Mouse (Mus musculus) kidney, postnatal 4 days (tissue): ENCODE results near the gene Gdf10.

ENCODE experiments used
- DNase-seq, 2 experiments: peaks; one replicate each; pipeline ENCODE4 v3.0.0; 2021; ENCODE audit warnings: mixed read lengths in 2 of 2

Gene Gdf10

DNA sequence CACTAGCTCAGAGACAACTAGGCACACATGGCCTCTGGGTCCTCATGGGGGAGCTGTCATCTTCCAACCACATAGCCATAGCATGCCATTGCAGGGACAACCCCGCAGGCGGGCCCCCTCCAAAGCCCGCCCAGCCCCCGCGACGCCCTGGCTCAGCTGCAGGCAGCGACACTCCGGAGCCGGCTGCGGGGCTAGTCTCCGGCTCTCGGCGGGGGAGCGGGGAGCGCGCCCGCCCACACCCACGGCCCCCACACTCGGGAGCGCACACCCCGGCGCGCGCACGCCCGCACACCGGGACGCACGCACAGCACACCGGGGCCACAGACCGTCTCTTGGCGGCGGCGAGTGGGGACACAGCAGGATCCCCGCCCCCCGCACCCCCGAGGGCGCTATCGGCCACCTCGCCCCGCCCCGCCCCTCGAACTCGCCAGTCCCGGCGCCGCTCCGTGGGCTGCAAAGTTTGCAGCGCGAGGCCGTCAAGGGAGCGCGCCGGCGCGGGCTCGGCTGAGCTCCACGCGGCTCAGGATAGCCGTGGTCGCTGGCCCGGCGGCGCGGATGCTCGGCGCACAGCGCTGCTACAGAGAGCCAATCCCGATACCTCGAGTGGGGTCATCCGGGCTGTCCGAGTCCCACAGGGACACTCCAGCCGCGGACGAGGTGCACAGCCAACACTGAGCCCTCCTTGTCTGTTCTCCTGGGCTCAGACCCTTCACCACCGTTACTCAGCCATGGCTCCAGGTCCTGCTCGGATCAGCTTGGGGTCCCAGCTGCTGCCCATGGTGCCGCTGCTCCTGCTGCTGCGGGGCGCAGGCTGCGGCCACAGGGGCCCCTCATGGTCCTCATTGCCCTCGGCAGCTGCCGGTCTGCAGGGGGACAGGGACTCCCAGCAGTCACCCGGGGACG is at the start of gene Gdf10:
Gene Gdf10 (plus strand): TSS at position 420 of the 903 bp plus-strand sequence.
- peak; percentile 69 to 70 for DNase-seq

- no peak for DNase-seq
Observed at GRCm38 (mm10) chr14:33878826-33879225, 44.6 kb upstream of the Gdf10 start.

GRCm38 (mm10) chr14:33880236-33880635 is 43.2 kb upstream of the Gdf10 start:
- DNase-seq, result no peak

GRCm38 (mm10) chr14:33881471-33881870 is 41.9 kb upstream of the Gdf10 start:
- DNase-seq, result peak; percentile 41 to 52

DNA sequence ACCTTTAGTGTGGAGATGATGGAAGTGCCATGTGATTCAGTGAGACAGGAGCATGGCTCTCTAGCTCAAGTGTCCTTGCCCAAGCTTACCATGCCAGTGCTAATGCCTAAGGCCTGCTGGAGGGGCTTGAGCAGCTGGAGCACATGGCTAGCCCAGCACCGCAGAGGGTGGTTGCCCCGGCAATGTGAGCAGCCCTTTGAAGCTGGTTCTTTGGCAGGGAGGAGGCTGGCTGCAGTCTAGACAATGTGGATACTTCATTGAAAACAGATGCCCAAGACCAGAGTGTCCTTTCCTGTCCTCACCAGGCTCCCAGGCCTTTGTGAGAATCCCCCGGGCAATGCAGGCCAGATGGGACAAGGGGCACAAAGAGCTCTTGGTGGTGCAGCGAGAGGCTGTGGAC is 40.3 kb upstream of the Gdf10 start:
- no peak for DNase-seq

- no peak for DNase-seq
Observed at GRCm38 (mm10) chr14:33885466-33885865, 37.9 kb upstream of the Gdf10 start.

DNA sequence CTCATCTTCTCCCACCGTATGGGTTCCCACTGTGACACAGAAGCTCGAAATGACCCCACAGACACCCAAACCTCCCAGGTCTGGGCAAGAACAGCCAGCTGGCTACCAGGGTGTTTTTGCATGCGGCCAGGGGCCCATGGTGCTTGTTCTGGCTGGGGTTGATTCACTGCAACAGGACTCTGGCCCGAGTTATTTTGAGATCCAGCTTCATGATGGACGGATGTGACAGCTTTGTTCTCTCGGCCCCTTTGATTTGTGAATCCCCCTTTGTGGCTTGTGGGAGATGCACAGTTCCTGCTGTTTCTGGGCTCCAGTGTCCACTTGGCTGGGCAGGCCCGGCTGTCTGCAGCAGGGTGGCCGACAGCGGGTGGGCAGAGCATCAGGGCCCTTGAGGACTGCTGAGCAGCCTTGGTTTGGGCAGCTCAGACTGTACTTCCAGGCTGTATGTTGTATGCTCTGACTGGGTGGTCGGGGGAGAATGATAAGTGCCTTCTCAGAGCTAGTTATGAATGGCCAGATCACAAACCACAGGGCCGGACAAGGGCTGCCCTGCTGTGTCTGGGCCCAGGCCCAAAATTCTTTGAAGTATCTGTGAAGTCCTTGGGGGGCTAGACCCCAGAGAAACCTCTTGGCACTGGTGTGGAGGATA is 34.9 kb upstream of the Gdf10 start:
- DNase-seq, result no peak

DNA sequence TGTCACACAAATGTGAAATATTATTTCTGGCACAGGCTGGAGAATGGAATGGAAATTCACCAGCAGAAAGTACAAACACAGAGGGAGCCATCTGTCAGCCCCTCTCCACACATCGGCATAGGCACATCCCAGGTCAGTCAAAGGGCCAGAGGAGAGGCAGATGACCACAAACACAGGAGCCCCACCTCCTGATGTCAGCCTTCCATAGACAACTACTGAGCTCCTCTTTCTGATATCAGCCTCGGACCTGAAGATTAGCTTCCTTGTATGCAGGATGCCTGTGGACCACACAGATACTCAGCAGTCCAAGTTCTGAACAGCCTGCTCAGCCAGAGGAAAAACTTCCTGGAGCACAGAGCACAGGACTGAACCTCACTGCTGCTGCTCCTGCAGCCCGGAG is 33.4 kb upstream of the Gdf10 start:
- DNase-seq, result no peak

DNA sequence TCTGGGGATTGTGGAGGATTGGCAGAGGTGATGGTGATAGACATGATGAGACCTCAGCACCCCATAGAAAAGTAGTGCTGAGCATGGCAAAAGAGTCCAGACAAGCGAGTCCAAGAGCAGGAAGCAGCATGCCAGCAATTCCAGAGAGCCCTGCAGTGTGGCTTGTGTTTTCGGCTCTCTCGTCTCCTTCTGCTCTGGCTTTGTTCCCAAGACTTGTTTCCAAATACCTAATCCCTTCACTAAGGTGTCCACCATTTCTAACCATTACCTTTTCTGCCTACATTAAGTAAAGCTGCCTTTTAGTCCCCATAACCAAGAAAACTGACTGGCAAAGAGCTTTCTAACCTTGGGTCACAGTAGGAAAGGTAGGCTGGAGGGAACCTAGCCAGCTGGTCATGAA is 31.9 kb upstream of the Gdf10 start:
- DNase-seq, result no peak

- no peak for DNase-seq
Observed at GRCm38 (mm10) chr14:33895777-33896176, 27.6 kb upstream of the Gdf10 start.

- peak; percentile 31 to 41 for DNase-seq
Observed at GRCm38 (mm10) chr14:33896628-33897300, 26.6 kb upstream of the Gdf10 start.

- no peak for DNase-seq
Observed at GRCm38 (mm10) chr14:33902783-33903182, 20.6 kb upstream of the Gdf10 start.

DNA sequence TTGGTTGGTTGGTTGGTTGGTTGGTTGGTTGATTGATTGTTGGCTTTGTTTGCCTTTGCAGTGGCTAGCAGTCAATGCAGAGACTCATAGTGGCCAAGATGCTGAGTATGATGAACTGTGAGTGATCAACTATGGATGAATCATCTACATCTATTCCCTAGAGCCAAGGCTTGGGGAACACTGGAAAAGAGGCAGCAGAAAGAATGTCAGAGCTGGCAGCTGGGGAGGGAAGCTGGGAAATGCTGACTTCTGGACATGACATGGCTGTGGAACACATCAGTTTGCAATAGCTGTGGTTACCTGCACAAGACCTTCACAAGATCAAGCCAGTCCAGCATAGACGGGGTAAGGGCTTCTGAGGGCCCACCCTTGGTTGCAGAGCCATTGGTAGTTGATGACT is 20.2 kb upstream of the Gdf10 start:
- DNase-seq, result no peak

DNA sequence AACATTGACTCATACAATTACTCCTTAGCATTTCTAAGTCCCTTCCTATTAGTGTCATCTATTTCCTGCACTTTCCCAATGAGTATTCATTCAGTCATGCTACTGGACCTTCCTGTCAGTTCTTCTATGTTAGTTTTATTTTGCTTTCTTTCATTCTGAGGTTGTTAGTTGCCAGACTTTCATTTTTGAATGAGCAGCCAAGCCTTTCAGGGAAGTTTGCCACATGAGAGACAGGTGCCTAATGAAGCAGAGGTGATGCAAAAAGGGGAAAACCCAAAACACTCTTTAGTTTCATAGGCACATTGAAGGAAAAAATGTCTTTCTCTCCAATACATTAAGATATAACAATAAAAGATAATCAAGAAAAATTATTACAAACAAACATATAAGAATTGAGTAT is 18.5 kb upstream of the Gdf10 start:
- no peak for DNase-seq

GRCm38 (mm10) chr14:33913727-33914126 is 9.7 kb upstream of the Gdf10 start:
- DNase-seq, result peak; percentile 78 to 82

- no peak for DNase-seq
Observed at GRCm38 (mm10) chr14:33914206-33914605, 9.2 kb upstream of the Gdf10 start.

DNA sequence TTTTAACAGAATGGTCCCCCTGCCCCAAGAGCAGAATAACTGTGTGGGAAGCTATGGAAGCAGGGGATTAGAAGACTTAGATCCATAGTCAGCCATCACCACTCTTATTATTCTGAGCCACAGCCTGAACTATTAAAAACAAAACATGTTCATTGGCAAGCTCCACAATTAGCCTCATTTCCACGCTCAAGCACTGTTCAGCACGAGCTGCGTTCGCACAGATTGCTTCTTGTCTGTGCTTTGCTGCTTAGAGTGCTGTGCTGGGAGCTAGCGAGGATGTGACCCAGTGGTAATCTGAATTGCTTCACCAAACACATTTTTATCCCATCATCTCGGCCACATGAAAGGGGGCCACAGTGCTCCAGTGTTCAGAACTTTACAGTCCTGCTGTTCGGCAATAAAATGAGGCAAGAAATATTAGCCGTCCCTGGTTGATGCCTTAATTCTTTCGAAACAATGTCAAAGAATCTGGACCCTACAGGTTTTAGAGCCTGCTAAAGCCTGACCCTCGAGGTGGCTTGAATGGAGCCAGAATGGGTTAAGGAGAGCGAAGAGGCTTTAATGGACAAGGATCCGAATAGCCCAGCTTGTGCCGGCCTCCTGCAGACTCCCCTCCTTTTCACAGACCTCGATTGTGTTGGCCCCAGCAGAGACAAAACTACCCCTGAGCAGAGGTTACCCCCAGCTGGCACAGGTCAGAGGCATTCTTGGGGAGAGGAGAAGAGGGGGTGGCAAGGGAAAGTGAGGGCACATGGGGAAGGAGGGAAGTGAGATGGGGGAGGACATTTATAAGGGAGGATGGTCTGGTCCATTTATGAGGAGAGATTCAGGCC is 2.4 kb upstream of the Gdf10 start:
- DNase-seq, result no peak

DNA sequence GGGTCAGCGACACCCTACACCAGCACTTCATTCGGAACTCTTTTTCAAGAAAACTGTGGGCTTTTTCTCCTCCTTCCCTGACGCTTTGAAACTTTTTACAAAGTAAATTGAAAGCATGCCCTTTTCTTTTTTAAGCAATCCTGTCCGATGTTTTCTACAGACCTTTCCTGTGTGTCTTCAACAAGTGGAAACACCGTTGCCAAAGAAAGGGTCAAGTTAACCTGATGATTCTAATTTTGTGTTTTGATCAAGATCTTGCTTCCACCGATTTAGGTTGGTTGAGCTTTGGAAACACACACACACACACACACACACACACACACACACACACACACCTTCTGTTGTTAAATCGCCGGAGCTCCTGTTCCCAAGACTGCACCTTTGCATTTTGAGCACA is 618 bp upstream of the Gdf10 start:
- DNase-seq, result no peak

DNA sequence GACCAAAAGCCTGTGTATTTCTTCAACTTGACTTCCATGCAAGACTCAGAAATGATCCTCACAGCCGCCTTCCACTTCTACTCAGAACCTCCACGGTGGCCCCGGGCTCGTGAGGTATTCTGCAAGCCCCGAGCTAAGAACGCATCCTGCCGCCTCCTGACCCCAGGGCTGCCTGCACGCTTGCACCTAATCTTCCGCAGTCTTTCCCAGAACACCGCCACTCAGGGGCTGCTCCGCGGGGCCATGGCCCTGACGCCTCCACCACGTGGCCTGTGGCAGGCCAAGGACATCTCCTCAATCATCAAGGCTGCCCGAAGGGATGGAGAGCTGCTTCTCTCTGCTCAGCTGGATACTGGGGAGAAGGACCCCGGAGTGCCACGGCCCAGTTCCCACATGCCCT is 8.5 kb downstream of the Gdf10 start:
- no peak for DNase-seq

GRCm38 (mm10) chr14:33932935-33933703 is 9.7 kb downstream of the Gdf10 start:
- peak; percentile 88 for DNase-seq

GRCm38 (mm10) chr14:33933778-33934317 is 10.5 kb downstream of the Gdf10 start:
- DNase-seq, result peak; percentile 81 to 83

DNA sequence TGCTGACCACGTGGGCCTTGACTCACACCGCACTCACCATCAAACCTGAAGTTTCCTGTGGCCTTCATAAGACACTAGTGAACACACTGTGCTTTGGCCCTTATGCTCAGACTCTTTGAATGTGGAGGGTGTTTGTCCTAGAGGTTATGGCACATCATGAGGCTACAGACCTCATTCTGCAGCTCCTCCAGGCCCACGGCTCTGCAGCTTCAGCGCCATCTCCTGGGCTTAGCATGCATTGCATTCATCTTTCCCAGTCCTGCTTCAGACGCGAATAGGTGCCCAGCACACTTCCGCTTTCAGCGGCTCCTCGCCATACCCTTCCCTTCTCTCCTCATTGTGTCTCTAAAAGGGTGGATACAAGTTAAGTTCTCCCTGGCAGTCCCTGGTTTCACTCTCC is 15.7 kb downstream of the Gdf10 start:
- peak; percentile 85 for DNase-seq
